Mouse (Mus musculus) frontal cortex, postnatal 14 days (tissue): ENCODE data around the gene Tnf.
"Not testable (repeated sequence)": the region's sequence is repeated elsewhere in the genome, so short reads cannot be mapped to it uniquely, and the experiment has no call there.

ENCODE experiments used
- DNase-seq, 2 experiments: peaks; one replicate each; pipeline ENCODE4 v3.0.0; 2022; ENCODE audit warnings: low spot score in 2 of 2

Tnf gene

GRCm38 (mm10) chr17:35234090-35234489 lies 32.3 kb upstream of the Tnf start:
- not testable (repeated sequence) for DNase-seq

GRCm38 (mm10) chr17:35233114-35233980 lies 31.5 kb upstream of the Tnf start, which contains the start of gene Atp6v1g2:
TSS of gene Atp6v1g2 (plus strand) at chr17:35233660.
- no peak for DNase-seq

- DNase-seq = no peak
Observed at GRCm38 (mm10) chr17:35232659-35233058, 30.9 kb upstream of the Tnf start.

- DNase-seq = peak in 1 of 2 experiments; percentile 87
Observed at GRCm38 (mm10) chr17:35232043-35232442, 30.2 kb upstream of the Tnf start.

- no peak for DNase-seq
Observed at GRCm38 (mm10) chr17:35231022-35231421, 29.2 kb upstream of the Tnf start.

- DNase-seq = no peak
Observed at GRCm38 (mm10) chr17:35226561-35227046, 24.8 kb upstream of the Tnf start.

- no peak for DNase-seq
Observed at GRCm38 (mm10) chr17:35225456-35225855, 23.6 kb upstream of the Tnf start.

- no peak for DNase-seq
Observed at GRCm38 (mm10) chr17:35224641-35225040, 22.8 kb upstream of the Tnf start.

GRCm38 (mm10) chr17:35222299-35222698 lies 20.5 kb upstream of the Tnf start:
- DNase-seq = no peak

- DNase-seq = no peak
Observed at GRCm38 (mm10) chr17:35220156-35220952, 18.5 kb upstream of the Tnf start, which contains the start of gene Gm16181. TSS of gene Gm16181 (plus strand) at chr17:35220834.

GRCm38 (mm10) chr17:35219601-35220041 lies 17.8 kb upstream of the Tnf start:
- no peak for DNase-seq

- DNase-seq = no peak
Observed at GRCm38 (mm10) chr17:35218516-35219193, 16.8 kb upstream of the Tnf start.

GRCm38 (mm10) chr17:35213071-35213470 lies 11.3 kb upstream of the Tnf start:
- DNase-seq = no peak

GRCm38 (mm10) chr17:35210593-35210992 lies 8.8 kb upstream of the Tnf start:
- DNase-seq = no peak

GRCm38 (mm10) chr17:35209785-35210535 lies 8.2 kb upstream of the Tnf start:
- no peak for DNase-seq

- DNase-seq = no peak
Observed at GRCm38 (mm10) chr17:35205380-35205769, 3.6 kb upstream of the Tnf start.

GRCm38 (mm10) chr17:35204494-35205379 lies 2.9 kb upstream of the Tnf start, which contains the start of gene Lta:
TSS of gene Lta (minus strand) at chr17:35205351.
- no peak for DNase-seq

- DNase-seq = no peak
Observed at GRCm38 (mm10) chr17:35202442-35202841, 635 bp upstream of the Tnf start.

GRCm38 (mm10) chr17:35201128-35201527 lies 679 bp downstream of the Tnf start:
- no peak for DNase-seq

GRCm38 (mm10) chr17:35200398-35200797 lies 1.4 kb downstream of the Tnf start:
- DNase-seq = no peak
